Mouse (Mus musculus) lung, postnatal 0 days (tissue): ENCODE results near the gene Phkb. TPM values are rescaled to one million over a fixed set of nuclear protein-coding genes. Genes with fewer than 3 reads are reported as not detected.

Experiments used
- ATAC-seq: fragments of 200-750 bp; cut with Nextera tagmentation; 2 replicates; pipeline ENCODE4 v1.8.0; 2017; ENCODE audit warnings: moderate library complexity
- DNase-seq: peaks from one replicate; pipeline ENCODE4 v3.0.0-alpha.2; 2016; ENCODE audit warnings: low spot score
- H3K27ac ChIP-seq: fragments of 300-500 bp; sonication (generic); 2 replicates; pipeline ENCODE4 v1.5.1; 2014; ENCODE audit warnings: antibody characterized with exemption, mild to moderate bottlenecking, low read length, mixed read lengths
- H3K27me3 ChIP-seq: fragments of 300-500 bp; sonication (generic); replicated peaks from 2 replicates; pipeline ENCODE4 v1.6.1; 2014; ENCODE audit warnings: low read length, mixed read lengths; ENCODE audit not compliant: insufficient read depth
- H3K36me3 ChIP-seq: fragments of 300-500 bp; sonication (generic); 2 replicates; pipeline ENCODE4 v1.6.1; 2014; ENCODE audit warnings: low read length, mixed read lengths; ENCODE audit not compliant: insufficient read depth
- H3K4me1 ChIP-seq: fragments of 300-500 bp; sonication (generic); 2 replicates; pipeline ENCODE4 v1.6.1; 2014; ENCODE audit warnings: antibody characterized with exemption, low read depth, low read length, mixed read lengths; ENCODE audit not compliant: insufficient read depth
- H3K4me2 ChIP-seq: fragments of 300-500 bp; sonication (generic); replicated peaks from 2 replicates; pipeline ENCODE4 v1.6.1; 2014; ENCODE audit warnings: low read depth, mild to moderate bottlenecking, low read length, moderate library complexity, mixed read lengths
- H3K4me3 ChIP-seq: fragments of 300-500 bp; sonication (generic); 2 replicates; pipeline ENCODE4 v1.5.1; 2014; ENCODE audit warnings: low read depth, low read length
- H3K9ac ChIP-seq: fragments of 300-500 bp; sonication (generic); replicated peaks from 2 replicates; pipeline ENCODE4 v1.6.1; 2014; ENCODE audit warnings: low read depth, mild to moderate bottlenecking
- H3K9me3 ChIP-seq: fragments of 300-500 bp; sonication (generic); 2 replicates; pipeline ENCODE4 v1.6.1; 2016; ENCODE audit warnings: low read length, mixed read lengths
- CTCF ChIP-seq: IDR thresholded peaks from 2 replicates; pipeline ENCODE4 v1.5.1; 2016; ENCODE audit warnings: antibody characterized with exemption, mild to moderate bottlenecking
- EP300 ChIP-seq: IDR thresholded peaks from 2 replicates; pipeline ENCODE4 v1.6.1; 2016; ENCODE audit warnings: antibody characterized with exemption, mild to moderate bottlenecking, control low read depth
- WGBS: fragments of 180-500 bp; shearing (Covaris S2); extraction: QIAGEN DNeasy Blood & Tissue Kit; methylation state at CpG from one replicate; pipeline ENCODE4 v1.1.7; 2014; 5-methylcytosine and 5-hydroxymethylcytosine counted together
- polyA plus RNA-seq: library from polyadenylated mRNA; unstranded; fragments of >200 nt; fragmentation: Nextera tagmentation; extraction: Ambion mirVana; gene quantifications from 2 replicates; pipeline ENCODE4 v1.2.1, GENCODE M21; 2015

The Phkb gene
- polyA plus RNA-seq, 1 experiment from 2014 or later: 26.9 TPM

DNA sequence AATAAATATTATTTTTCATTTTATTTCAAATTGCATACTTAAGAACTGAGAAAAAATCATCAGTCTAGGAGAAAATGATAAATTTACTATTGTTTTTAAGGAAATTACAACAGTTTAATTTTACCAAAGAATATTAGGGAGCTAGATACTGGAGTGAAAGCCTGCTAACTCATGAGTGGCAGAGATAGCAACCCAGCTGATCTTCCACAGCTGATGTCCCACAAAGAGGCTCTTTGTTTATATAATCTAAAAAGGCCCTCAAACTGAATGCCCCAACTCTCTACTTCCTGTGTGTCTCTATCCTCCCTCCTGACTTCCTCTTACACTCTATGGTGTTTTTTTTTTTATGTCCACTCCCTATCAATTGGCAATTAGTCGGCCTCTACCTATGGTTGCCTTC, 152.2 kb downstream of the Phkb start:
- Histone ChIP-seq H3K4me1 (no peaks in the 10 kb centered on the region), H3K9me3 (no peaks in the 10 kb centered on the region), H3K36me3 (no peaks in the 10 kb centered on the region), H3K27me3 (no peaks in the 10 kb centered on the region), H3K9ac (no peak overlapping the region), H3K27ac (no peak overlapping the region), H3K4me2 (no peak overlapping the region), H3K4me3 (no peak overlapping the region)
- WGBS: 78% methylated on average over 1 of the region's 1 CpGs
- DNase-seq: no peak
- no peak for ATAC-seq
- TF ChIP-seq CTCF (no peak), EP300 (no peak)

DNA sequence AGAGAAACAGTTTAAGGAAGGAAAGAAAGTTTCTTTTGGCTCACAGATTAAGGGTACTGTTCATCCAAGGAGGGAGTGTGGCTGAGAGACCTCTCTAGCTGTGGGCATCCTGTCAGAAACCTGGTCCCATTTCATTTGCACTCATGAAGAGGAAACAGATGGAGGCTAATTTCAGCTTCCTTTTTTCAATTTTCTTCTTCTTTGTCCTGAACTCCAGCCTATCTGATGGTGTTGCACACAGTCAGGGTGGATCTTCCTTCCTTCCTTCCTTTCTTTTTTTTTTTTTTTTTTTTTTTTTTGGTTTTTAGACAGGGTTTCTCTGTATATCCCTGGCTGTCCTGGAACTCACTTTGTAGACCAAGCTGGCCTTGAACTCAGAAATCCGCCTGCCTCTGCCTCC, 152.9 kb downstream of the Phkb start:
- TF ChIP-seq EP300: no peak
- no peak for TF ChIP-seq CTCF
- DNase-seq: no peak
- ATAC-seq: no peak

DNA sequence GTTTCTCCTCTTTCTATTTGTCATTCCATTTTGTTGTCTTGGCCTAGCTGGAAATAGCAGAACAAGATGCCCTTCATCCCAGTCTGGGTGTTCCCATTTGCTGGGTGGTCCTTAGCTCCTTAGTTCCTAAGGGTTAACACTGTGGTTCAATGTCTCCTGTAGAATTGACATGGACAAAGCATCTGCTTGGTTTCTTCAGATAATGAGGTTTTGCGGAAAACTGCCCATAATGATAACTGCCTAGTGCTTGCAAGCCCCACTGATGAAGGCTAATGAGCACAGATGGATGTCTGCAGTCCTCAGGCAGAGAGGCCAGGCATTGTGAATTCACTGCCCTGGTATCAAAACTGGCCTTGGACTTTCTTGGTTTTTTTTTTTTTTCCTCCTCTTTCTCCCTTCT, 155.2 kb downstream of the Phkb start:
- no peak overlapping the region for H3K4me3 ChIP-seq
- H3K27me3 ChIP-seq: no peaks in the 10 kb centered on the region
- H3K9me3 ChIP-seq: no peaks in the 10 kb centered on the region
- no peaks in the 10 kb centered on the region for H3K4me1 ChIP-seq
- no peak for TF ChIP-seq EP300
- no peak for TF ChIP-seq CTCF
- no peak overlapping the region for H3K4me2 ChIP-seq
- no peak overlapping the region for H3K27ac ChIP-seq
- no peaks in the 10 kb centered on the region for H3K36me3 ChIP-seq
- no peak overlapping the region for H3K9ac ChIP-seq
- no peak for DNase-seq
- 93% methylated on average over 1 of the region's 1 CpGs for WGBS
- ATAC-seq: no peak

More for the DNA sequence above, 152.9 kb downstream of the Phkb start:
- Histone ChIP-seq H3K4me2 (no peak overlapping the region), H3K27ac (no peak overlapping the region), H3K4me1 (no peaks in the 10 kb centered on the region), H3K4me3 (no peak overlapping the region), H3K36me3 (no peaks in the 10 kb centered on the region), H3K9ac (no peak overlapping the region), H3K27me3 (no peaks in the 10 kb centered on the region), H3K9me3 (no peaks in the 10 kb centered on the region)
- 95% methylated on average over 1 of the region's 1 CpGs for WGBS

GRCm38 (mm10) chr8:86006485-86006884, 165.7 kb downstream of the Phkb start:
- Histone ChIP-seq H3K36me3 (no peaks in the 10 kb centered on the region), H3K4me2 (no peak overlapping the region), H3K9me3 (no peaks in the 10 kb centered on the region), H3K9ac (no peak overlapping the region), H3K4me1 (no peaks in the 10 kb centered on the region), H3K27ac (no peak overlapping the region), H3K27me3 (no peaks in the 10 kb centered on the region), H3K4me3 (no peak overlapping the region)
- DNase-seq: no peak
- TF ChIP-seq CTCF: no peak
- no peak for TF ChIP-seq EP300
- ATAC-seq: no peak

DNA sequence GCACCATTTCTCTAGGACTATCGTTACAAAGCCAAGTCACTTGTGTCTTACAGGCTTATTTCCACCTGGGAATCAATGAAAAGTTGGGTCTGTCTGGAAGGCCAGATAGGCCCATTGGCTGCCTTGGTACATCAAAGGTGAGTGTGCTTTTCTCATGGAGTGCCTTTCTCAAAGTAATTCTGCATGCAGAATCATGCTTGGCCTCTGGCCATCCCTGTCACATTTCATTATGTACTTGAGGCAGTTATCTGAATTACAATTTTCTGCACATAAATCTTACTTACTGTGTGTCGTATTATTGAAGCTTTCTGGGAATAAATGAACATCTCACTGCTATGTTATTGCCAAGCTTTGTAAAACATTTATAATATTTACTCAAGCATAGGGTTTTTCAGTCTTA, 176.0 kb downstream of the Phkb start:
- Histone ChIP-seq H3K9me3 (no peaks in the 10 kb centered on the region), H3K4me1 (no peaks in the 10 kb centered on the region), H3K9ac (no peak overlapping the region), H3K27ac (no peak overlapping the region), H3K27me3 (no peaks in the 10 kb centered on the region), H3K4me2 (no peak overlapping the region), H3K36me3 (no peaks in the 10 kb centered on the region), H3K4me3 (no peak overlapping the region)
- DNase-seq (no peak), ATAC-seq (no peak)
- TF ChIP-seq EP300 (no peak), CTCF (no peak)
- 77% methylated on average over 2 of the region's 2 CpGs for WGBS

- Histone ChIP-seq H3K9me3 (no peaks in the 10 kb centered on the region), H3K36me3 (no peaks in the 10 kb centered on the region), H3K4me3 (no peak overlapping the region), H3K4me2 (no peak overlapping the region), H3K27ac (no peak overlapping the region), H3K27me3 (no peaks in the 10 kb centered on the region), H3K4me1 (no peaks in the 10 kb centered on the region), H3K9ac (no peak overlapping the region)
- DNase-seq (peak; percentile 5), ATAC-seq (no peak)
- 52% methylated on average over 6 of the region's 6 CpGs for WGBS
- TF ChIP-seq EP300 (no peak), CTCF (no peak)
Observed at GRCm38 (mm10) chr8:86028646-86029312, 188.0 kb downstream of the Phkb start.

- Histone ChIP-seq H3K36me3 (no peaks in the 10 kb centered on the region), H3K27ac (no peak overlapping the region), H3K27me3 (no peaks in the 10 kb centered on the region), H3K4me3 (no peak overlapping the region), H3K9me3 (no peaks in the 10 kb centered on the region), H3K9ac (no peak overlapping the region), H3K4me2 (no peak overlapping the region), H3K4me1 (no peaks in the 10 kb centered on the region)
- TF ChIP-seq EP300: no peak
- no peak for TF ChIP-seq CTCF
- DNase-seq (peak; percentile 17), ATAC-seq (no peak)
- WGBS: 64% methylated on average over 7 of the region's 7 CpGs
Observed at GRCm38 (mm10) chr8:86029451-86029850, 188.7 kb downstream of the Phkb start.
